Mouse (Mus musculus): Measurements from ENCODE around the gene Dhx15.
"Not testable (repeated sequence)": the region's sequence is repeated elsewhere in the genome, so short reads cannot be mapped to it uniquely, and the experiment has no call there.

Gene Dhx15

DNA sequence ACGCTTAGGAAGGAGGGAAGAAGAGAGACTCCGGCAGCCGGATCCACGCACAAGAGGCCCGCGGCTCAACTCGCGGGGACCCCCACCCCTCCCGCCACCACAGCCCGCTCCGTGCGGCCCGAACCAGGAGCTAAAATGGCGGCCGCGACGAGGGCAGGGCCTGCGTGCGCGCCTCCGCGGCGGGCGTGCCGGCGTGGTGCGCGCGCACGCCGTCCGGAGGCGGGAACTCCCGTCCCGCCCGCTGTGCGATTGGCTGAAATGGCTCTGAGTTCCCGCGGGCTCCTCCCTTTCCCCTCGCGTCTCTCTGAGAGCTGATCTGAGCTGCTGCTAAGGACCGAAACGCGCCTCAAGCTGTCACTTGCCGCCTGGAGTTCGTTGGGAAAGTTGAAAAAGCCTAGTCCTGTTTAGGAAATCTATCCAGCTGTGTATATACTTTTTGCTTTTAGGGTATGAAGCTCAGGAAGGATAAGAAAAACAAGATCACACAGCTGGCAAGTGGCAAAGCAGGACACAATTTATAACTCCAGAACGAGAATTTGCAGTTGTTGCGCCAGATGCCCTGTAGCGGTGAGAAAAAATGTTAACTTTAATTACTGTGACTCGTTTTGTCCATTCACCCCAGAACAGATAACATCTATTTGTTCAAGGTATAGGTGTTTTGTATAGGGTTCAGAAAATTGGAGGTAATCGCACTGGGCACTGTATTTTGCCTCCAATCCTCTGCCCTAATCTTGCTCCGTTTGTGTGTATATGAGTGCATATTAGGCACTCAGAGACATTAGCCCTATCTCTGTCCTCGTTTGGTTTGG lies at the start of gene Dhx15:
Gene Dhx15 (minus strand): TSS at position 144 of the 809 bp plus-strand sequence.
- peak; percentile 92 for DNase-seq

DNA sequence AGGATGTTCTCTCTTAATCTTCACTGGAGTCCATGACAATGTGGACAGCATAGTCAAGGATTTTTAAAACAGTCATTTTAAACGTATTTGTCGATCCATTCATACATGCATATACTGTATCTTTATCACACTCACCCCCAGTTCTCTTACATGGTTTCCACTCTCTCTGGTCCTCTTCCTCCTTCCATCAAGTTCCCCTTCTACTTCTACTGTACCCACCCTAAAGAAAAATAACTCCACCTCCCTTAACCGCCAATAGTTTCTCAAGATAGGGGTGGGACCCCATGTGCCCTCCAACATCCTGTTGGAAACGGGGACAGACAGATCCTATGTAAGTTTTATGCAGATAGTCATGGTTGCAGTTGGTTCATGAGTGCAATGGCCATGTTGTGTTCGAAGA lies 48.6 kb upstream of the Dhx15 start:
- DNase-seq = no peak

DNA sequence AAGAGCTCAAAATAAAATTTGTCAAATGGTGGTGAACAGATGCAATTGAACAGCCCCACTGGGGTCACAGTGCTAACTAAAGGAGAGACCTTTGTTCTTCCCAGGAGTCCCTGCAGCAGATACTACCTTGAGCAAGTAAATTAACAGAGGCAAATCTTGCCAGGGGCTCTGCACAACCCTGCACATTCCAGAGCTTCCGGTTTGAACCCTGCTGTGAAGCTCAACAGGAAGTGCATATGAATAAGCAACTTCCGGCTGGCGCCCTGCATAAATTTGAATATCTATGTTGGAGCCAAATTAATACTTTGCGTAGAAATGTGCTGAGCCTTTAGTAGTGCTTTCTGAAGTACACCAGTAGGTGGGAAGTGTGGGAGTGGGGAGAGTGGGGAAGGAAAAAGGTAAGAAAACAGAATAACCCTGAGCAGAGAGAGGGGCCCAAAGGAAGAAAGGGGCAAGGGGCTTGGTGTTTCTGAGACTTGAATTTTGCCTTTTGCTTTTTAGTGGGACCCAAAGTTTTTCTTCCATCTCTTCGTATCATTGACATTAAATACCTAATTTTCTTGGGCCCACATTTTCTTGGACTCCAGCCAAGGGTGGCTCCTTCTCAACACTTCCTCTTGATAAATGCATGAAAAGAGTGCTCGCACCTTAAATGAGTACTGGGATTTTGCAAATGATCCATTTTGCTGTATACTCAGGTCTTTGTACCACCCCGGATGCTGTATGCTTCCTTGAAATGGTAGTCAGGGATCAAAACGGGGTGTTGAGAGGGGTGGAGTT lies 47.8 kb upstream of the Dhx15 start:
- DNase-seq = no peak

DNA sequence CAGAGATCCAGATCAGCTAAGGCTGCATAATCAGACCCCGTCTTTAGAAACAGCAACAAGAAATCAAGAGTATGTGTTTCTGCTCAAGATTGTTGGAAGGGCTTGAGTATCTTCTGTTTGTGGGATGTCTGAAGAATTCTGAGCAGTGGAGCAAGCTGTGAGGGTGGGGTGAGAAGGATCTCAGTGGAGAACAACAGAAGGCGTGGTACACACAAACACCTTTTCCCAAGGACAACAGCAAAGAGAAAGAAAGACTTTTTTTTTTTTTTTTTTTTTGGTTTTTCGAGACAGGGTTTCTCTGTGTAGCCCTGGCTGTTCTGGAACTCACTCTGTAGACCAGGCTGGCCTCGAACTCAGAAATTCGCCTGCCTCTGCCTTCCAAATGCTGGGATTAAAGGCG lies 46.3 kb upstream of the Dhx15 start:
- DNase-seq = not testable (repeated sequence)

DNA sequence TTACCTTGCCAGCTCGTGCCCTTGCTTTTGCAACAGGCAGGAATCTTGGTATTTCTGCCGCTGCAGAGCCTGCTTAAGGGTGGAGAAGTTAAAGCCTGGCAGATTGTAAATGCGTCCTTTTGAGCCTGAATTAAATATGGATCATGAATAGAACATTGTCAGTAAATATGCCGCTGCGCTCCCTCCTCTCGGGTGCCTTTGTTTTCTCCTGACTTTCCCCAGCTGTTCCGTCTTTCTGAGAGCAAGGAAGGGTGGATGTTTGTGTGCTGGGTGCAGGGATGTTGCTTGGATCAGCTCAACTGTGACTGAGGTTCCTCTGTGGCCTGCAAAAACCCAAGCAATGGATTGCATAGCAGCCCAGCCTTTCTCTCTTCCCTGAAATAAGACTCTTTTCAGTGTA lies 44.3 kb upstream of the Dhx15 start:
- no peak for DNase-seq

DNA sequence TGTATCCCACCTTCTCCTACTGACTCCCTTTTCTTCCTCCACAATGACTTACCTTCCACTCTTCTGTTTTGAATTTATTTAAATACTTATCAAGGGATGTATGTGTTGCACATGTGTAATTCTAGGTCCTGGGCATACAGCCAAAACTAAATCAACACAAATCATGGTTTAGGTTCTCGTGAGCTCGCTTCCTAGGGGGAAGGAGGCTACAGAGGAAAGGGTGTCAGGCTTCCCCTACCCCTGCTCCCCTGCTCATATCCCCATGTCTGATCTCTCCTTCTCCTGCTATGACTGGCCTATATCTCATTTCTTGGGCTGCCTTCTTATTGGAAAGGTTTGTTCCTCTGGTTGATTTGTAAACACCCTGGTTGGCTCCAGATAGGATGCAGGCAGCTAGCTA lies 43.6 kb upstream of the Dhx15 start:
- no peak for DNase-seq

DNA sequence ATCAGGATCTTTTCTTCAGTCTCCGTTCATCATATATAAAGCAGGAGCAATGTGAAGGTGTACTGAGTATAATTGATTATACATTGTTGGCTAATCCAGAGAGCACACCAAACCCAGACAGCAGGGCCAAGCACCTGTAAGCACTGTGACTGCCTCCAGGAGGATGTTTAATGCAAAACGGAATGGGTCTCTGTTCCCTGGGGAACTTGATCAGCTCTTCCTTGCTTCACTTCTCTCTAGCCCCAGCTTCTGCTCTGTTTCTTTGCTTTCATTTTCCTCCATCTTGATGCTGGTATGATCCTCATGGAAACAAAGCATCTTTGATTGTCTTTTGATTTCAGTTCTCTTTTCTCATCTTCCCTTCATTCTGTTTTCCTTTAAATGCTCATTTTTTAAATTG lies 42.3 kb upstream of the Dhx15 start:
- DNase-seq = no peak

DNA sequence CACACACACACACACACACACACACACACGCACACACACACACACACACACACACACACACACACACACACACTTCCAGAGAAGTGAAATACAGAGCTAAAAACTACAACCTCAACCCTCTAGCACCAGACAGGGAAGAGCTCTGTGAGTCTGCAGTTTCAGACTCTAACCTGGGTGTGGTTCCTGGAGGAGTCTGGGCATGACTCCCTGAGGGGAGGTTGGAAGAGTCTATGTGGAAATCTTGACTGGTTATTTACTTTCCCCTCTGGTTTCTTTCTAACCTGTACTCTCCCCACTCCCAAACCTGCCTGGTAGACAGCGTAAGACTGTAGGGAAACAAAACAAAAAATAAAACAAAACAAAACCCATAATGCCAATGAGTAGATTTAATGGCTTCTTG lies 41.9 kb upstream of the Dhx15 start:
- DNase-seq = no peak

DNA sequence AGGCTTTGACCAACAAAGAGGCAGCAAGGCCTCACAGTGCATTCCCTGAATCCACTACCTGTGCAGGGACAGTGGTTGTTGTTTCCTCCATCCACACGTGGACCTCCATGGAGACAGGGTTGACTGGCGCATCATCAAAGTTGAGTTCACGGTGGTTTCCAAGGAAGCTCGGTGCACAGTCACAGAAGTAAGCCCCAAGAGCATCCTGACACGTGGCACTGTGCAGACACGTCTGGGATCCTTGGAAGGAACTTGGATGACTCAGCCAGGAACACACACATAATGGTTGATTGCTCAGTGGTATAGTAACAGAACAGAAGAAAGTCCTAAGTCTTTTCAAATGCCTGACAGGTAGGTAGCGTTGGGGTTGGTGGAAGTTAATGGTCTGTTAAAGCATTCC lies 40.2 kb upstream of the Dhx15 start:
- no peak for DNase-seq

DNA sequence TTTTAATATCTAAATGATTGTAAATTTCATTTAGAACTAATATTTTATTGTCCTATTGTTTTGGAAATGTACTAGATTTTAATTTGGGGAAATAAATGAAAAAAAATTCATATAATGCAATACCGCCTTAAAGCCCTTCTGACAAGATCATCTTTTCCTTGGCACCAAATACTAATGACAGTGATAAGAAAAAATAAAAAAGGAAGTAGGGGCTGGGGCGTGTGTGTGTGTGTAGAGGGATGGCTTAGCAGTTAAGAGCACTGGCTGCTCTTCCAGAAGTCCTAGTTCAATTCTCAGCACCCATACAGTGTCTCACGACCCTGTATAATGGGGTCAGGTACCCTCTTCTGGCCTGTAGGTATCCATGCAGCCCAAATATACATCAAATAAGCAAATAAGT lies 36.4 kb upstream of the Dhx15 start:
- DNase-seq = no peak

DNA sequence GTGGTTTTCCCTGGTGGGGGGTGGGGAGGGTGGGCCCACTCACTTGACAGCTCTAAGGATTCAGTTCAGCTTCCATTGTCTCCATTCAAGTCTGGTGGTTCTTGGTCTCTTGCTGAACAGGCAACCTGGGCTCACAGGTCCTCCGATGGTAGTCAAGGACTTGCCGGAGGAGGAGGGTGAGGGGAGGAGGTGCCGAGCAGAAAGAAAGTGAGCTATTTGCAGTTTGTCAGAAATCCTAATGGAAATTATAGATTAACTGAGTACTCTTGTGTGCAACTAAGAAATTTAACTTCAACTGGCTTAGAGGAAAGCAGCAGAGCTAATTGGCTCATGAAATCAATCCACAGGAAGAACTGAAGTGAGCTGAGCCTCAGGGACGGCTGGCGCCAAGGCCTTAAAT lies 31.3 kb upstream of the Dhx15 start:
- no peak for DNase-seq

DNA sequence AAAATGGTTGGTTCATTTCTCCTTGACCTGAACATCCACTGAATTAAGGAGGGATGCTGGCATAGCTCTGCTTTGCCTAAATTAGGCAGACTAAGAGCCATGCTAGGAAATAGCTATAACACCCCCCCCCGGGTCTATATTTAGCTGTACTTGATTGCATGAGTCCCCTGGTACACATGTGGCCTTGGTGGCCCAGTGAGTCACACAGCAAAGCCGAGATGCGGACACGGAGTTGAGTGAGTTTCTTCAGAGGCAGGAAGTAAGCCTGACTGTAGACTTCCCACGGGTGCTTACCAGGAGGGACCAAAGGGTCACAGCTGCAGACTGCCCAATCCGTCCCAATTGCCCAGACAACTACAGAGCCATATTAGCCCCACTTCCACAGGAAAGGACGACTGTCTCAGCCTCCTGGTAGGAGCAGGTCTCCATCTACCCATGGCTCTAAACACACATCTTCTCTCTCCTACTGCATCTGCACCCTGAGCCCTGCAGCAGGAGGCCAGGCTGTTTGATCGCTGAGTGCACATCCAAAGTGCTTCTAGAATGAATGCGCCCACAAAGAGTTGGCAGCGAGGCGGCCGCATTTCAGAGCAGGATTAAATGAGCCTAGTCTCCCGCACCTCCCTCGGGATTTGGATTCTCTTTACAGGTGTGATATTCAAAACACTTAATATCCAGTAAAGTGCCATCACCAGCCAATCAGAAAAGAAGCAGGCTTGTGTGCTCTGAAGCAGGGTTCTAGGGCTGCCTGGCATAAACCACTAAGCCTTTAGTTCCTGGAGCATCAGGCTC lies 29.9 kb upstream of the Dhx15 start:
- no peak for DNase-seq

DNA sequence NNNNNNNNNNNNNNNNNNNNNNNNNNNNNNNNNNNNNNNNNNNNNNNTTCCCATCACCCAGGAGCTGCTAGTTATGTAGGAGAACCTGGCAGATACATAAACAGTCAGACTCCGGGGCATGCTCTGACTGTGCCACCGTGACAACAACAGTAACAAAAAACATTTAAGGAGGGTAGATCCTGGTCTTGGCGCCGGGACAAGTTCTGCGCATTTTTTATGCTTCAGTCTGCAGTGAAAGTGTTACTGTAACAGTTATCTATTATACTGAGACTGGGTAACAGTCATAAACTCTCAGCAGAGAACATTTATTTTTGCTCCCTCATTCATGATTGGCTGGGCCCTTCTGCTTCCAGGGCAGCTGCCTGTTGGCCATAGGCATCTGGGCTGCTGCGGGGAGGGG lies 27.9 kb upstream of the Dhx15 start:
- peak; percentile 5 for DNase-seq

DNA sequence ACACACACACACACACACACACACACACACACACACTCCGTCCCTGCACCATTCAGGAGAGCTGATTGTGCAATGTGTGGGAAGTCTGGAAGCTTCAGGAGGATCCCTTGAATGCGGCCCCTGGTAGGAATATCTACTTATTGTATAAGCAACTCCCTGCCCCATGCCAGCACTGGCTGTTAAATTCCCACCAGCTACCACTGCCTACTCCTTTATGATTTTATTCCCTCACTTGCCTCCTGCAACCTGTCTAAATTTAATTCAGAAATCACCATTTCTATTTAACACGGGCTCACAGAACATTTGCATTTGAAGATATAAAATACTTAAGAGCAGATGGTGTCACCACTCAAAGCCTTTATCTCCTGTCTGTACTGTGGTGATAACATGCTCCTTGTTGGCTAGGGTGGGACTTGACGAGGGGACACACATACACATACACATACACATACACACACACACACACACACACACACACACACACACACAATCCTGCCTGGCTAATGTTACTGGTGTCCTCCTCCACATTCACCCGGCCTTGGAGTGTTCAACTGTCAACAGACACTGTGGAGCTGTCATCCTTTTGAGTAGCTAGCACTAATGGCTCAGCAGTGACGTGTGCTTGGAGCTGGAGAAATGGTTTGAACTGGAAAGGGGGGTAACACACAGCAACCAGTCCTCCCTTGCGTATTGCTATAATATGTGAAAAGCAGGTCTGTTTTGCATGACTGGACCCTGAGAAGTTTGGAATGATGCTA lies 23.0 kb upstream of the Dhx15 start:
- DNase-seq = no peak

DNA sequence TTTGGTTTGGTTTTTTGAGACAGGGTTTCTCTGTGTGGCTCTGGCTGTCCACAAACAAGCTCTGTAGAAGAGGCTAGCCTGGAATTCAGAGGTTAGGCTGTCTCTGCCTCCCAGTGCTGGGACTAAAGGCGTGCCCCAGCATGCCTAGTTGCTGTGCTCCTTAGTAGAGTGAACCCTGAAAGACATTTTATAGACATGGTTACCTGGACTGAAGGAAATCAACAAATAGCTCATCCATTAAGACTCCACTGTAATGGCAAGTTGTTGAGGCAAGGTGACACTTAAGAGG lies 810 bp upstream of the Dhx15 start:
- DNase-seq = peak; percentile 11

DNA sequence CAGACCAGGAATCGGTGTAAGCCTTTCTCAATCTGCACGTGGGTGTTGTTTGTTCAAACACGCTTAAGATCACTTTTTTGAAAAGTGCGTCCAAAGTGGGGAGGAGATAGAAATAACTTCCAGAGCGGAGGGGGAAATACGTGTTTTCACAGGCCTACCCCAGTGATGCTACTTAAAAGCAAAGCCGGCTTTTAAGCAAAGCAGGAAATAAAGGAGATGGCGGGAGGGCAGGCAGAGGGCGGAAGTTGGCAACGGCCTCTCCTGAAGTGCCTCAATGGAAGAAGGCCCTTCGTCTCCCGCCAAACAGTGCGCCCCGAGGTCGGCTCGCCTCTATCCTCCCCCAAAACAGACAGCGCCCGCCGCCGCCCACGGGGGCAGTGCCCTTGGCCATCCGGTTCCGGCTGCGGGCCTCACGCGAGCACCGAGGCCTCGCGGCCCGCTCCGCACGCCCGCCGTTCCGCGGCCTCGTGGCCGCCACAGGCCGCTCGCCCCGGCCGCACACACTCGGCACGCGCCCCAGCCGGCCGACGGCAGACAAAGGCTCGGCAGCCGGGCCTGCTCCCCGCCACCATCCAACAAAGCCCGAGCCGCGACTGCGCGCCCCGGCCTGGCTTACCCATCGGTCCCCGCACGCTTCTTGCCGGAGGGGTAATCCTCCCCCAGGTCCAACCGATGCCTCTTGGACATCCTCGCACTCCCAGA lies 499 bp downstream of the Dhx15 start:
- DNase-seq = no peak

DNA sequence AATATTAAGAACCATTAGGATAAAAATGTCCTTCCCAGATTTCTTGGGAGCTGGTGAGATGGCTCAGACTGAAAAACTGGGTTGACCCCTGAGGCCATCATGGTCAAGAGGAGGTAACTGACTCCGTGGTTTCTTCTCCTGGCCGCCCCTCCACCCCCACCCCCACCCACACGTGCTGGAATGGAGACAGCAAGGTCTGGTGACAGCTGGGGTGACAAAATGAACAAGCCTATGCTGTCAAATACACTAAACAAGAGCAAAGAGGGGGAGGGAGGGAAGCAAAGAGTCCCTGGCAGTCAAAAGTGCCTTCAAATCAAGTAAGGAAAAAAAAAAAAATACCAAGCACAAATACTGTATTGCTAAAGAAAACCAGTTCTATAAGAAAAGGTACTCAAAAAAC lies 2.1 kb downstream of the Dhx15 start:
- no peak for DNase-seq

DNA sequence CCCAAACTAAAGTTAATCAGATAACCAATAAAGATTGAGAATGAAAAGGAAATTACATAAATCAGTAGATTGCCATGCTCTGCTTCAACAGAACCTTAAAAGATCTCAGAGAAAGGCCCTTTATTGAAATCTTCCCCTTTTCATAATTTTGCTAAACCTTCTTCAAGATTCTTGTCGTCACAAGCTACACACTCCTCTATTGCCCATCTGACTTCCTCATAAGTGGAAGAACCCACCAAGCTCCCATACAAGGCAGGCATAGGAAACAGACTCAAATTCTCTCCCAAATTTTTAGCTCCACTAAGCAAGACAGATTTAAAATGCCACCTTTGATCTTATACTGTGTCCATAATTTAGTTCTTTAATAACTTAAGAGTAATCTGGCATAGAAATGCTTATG lies 13.0 kb downstream of the Dhx15 start:
- DNase-seq = no peak

DNA sequence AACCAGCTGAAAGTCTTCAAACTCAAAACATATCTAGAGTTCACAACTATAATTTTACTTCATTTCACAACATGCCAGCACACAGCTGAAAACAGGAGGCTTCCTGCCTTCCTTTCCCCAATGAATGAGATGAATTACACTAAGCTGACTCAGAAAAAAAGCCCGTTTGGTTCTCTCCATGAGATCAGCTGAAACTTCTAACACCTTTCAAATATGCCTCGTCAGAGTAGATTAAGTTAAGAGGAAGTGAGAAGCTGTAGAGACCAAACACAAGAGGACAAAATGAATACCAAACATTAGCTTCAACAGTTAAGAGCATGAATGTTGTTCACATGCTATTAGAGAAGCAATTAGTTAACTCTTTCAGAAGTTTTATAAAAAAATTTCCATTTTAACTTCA lies 21.8 kb downstream of the Dhx15 start:
- DNase-seq = no peak

DNA sequence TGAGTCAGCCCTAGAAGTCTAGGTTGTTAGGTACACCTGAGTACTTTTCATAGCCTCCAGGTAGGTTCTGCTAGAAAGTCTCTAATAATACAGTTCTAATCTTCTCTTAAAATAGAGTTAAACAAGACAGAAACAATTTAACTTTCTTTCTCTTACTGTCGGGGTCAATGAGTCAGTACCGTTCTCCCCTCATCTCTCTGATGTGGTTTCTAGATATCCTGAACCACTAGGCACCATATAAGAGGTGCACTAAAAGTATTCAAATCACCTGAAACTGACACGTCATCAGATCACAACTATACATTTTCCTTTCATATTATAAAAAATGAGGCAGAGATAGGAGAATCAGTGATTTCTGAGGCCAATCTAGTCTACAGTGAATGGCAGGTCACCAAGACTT lies 41.2 kb downstream of the Dhx15 start:
- DNase-seq = no peak

DNA sequence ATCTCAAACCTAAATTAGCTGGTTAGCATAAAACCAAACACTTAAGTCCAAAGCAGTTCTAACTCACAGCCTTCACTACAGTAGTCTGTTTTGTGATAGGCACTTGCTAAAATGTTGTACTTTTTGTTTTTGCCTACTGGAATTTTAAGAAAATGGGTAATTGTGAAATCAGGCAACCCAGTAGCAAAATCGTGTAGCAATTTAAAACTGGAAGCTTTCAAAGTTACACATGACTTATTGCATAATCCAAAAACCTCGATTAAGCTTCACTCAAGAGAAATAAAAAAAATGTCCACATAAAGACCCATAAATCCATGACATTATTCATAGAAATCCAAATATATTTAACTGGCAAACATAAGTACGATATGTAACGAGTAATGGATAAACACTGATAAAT lies 43.2 kb downstream of the Dhx15 start:
- no peak for DNase-seq

DNA sequence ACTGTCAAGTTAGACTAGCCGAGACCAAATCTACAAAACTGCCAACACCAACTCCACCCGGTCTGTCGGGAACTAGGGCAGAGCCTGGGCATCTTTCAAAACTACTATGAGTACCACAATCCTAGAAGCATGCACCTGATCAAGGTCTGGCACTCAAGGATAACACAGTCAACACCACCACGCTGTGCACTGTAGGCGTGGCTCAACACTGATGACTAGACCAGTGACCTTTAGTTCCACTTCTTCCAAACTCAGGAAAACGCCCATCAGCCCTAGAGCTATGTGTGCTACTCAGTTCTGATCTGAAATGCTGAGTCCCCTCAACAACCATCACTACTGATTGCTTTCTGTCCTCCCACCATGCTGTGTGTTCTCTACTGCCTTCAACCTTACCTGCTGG lies 44.6 kb downstream of the Dhx15 start:
- no peak for DNase-seq

DNA sequence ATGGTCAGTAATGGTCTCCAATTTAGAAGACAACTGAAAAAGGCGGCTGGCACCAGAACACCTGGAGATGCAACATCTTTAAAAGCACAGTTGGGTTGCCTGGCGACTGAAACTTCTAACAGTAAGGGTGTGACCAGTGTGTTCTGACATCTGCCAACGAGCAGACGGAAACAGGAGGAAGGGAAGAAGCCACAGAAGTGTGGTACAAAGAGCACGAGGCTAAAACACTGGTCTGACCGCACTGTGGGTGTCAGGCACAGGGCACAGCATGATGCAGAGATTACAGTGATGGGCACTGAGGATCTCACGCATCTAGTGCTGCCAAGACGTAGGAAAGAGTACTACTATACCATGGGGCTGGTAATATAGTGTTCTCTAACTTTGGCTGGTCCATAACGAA lies 48.4 kb downstream of the Dhx15 start:
- no peak for DNase-seq
